Mouse (Mus musculus): ENCODE measurements around the gene Rgsl1. TPM values are rescaled to one million over a fixed set of nuclear protein-coding genes. Genes with fewer than 3 reads are reported as not detected.
A peak's percentile ranks its signal among the peaks of the same experiment; 100 is the strongest.

The Rgsl1 gene
- polyA plus RNA-seq, 1 experiment from 2014 or later, result 0.08 TPM

DNA sequence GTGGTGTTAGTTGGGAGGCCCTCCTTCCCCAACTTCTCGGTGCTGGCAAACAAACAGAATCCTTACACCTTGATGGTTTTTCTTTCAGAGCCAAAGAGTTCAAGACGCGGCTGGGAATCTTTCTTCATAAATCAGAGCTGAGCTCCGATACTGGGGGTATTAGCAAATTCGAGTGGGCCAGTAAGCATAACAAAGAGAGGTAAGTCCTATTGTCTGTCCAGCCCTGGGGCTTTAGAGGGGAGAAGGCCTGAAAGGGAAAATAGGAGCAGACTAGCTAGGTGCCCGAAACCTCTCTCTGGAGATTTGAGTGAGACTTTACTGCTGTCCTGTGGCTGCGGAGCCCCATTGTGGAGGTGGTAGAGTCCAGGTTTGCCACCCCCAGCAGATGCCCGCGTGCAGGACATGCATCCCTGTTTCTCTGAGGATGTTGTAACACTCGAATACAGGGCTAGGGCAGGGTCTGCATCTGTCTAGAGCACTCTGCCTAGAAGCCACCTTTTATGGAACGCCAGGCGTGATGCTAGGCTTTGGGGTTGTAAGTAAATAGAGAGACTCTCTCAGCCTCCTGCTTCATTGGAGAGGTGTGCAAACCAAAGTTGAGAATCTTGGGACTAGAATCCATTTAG is 103.1 kb downstream of the Rgsl1 start:
- Histone ChIP-seq H3K36me3 (ENCODE audit: control insufficient read depth, insufficient read depth, low read length) (no peaks in the 10 kb centered on the region), H3K4me1 (replicated peaks; ENCODE audit: control insufficient read depth, insufficient read depth, low read length) (peaks cover 5% of the 10 kb centered on the region; the same call in 1 of the 2 replicates), H3K9ac (ENCODE audit: low read length) (0 out of 2 replicates have a peak overlapping the region, but pooled peaks have one; percentile 30), H3K4me2 (ENCODE audit: low read length) (peak overlapping the region; percentile 68), H3K9me3 (ENCODE audit: control insufficient read depth, low read length) (no peaks in the 10 kb centered on the region), H3K27ac (ENCODE audit: low read depth) (no peak overlapping the region), H3K27me3 (replicated peaks; ENCODE audit: control insufficient read depth, insufficient read depth, low read length) (peaks cover 47% of the 10 kb centered on the region), H3K4me3 (ENCODE audit: low read depth, low read length) (peak overlapping the region; percentile 40)
- ATAC-seq (replicated peaks; ENCODE audit: low FRiP score, low TSS enrichment, low read depth), result no peak
- no peak for DNase-seq (ENCODE audit: low spot score)
- WGBS, result 40% methylated on average over 12 of the region's 12 CpGs

- Histone ChIP-seq H3K9ac (ENCODE audit: low read length) (0 out of 2 replicates have a peak within 1 kb of the TSS, but pooled peaks have one; percentile 30), H3K27me3 (replicated peaks; ENCODE audit: control insufficient read depth, insufficient read depth, low read length) (peaks cover 48% of the 10 kb centered on the region), H3K4me3 (ENCODE audit: low read depth, low read length) (peak within 1 kb of the TSS; percentile 40), H3K27ac (ENCODE audit: low read depth) (no peak within 1 kb of the TSS), H3K9me3 (ENCODE audit: control insufficient read depth, low read length) (no peaks in the 10 kb centered on the region), H3K36me3 (ENCODE audit: control insufficient read depth, insufficient read depth, low read length) (no peaks in the 10 kb centered on the region), H3K4me1 (replicated peaks; ENCODE audit: control insufficient read depth, insufficient read depth, low read length) (peaks cover 5% of the 10 kb centered on the region; the same call in 1 of the 2 replicates), H3K4me2 (ENCODE audit: low read length) (peak within 1 kb of the TSS; percentile 68)
- ATAC-seq (replicated peaks; ENCODE audit: low FRiP score, low TSS enrichment, low read depth), result peak; percentile 76
- 2% methylated on average over 28 of the region's 28 CpGs for WGBS
- DNase-seq (ENCODE audit: low spot score), result peak; percentile 74
These were observed 103.8 kb downstream of the Rgsl1 start, which contains the start of gene Rgs16 for GRCm38 (mm10) chr1:153740145-153740544. Gene Rgs16, plus strand, starts transcription at chr1:153740349.

DNA sequence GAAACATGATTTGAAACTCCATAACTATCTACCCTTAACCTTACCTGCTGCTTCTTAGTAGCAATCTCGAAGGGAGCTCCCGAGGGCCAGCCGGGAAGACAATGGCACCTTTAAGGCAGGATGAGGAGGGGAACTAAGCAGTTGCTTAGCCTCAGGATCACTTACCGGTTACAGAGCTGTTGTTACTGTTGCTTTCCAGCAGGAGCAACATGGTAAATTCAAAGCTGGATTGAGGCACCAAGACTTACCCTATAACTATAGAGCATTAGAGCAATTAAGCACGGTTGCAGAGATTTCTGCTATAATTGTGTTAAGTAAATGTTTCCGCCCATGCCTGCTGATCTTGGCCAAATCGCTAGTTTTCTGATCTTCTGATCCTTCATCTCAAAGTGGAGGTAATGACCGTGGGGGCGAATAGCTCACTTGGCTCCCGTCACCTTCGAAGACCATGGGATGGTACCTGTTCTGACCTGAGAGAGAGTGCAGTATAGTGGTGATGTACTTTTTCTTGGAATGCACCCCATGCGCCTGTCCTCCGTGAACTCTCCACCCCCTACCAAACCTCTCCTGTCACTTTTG is 104.4 kb downstream of the Rgsl1 start:
- Histone ChIP-seq H3K4me2 (ENCODE audit: low read length) (peak overlapping the region; percentile 68), H3K27me3 (replicated peaks; ENCODE audit: control insufficient read depth, insufficient read depth, low read length) (peaks cover 54% of the 10 kb centered on the region), H3K9ac (ENCODE audit: low read length) (no peak overlapping the region), H3K9me3 (ENCODE audit: control insufficient read depth, low read length) (no peaks in the 10 kb centered on the region), H3K36me3 (ENCODE audit: control insufficient read depth, insufficient read depth, low read length) (no peaks in the 10 kb centered on the region), H3K4me1 (replicated peaks; ENCODE audit: control insufficient read depth, insufficient read depth, low read length) (peaks cover 5% of the 10 kb centered on the region; the same call in 1 of the 2 replicates), H3K27ac (ENCODE audit: low read depth) (no peak overlapping the region), H3K4me3 (ENCODE audit: low read depth, low read length) (peak overlapping the region; percentile 40)
- DNase-seq (ENCODE audit: low spot score), result no peak
- WGBS, result 17% methylated on average over 13 of the region's 13 CpGs
- no peak for ATAC-seq (replicated peaks; ENCODE audit: low FRiP score, low TSS enrichment, low read depth)

GRCm38 (mm10) chr1:153737101-153738085 is 106.5 kb downstream of the Rgsl1 start:
- Histone ChIP-seq H3K36me3 (ENCODE audit: control insufficient read depth, insufficient read depth, low read length) (no peaks in the 10 kb centered on the region), H3K4me3 (ENCODE audit: low read depth, low read length) (no peak overlapping the region), H3K27me3 (replicated peaks; ENCODE audit: control insufficient read depth, insufficient read depth, low read length) (peaks cover 58% of the 10 kb centered on the region), H3K4me2 (ENCODE audit: low read length) (no peak overlapping the region), H3K27ac (ENCODE audit: low read depth) (no peak overlapping the region), H3K9ac (ENCODE audit: low read length) (no peak overlapping the region), H3K4me1 (replicated peaks; ENCODE audit: control insufficient read depth, insufficient read depth, low read length) (peaks cover 5% of the 10 kb centered on the region; the same call in 1 of the 2 replicates), H3K9me3 (ENCODE audit: control insufficient read depth, low read length) (no peaks in the 10 kb centered on the region)
- DNase-seq (ENCODE audit: low spot score) (no peak), ATAC-seq (replicated peaks; ENCODE audit: low FRiP score, low TSS enrichment, low read depth) (no peak)
- WGBS, result 57% methylated on average over 9 of the region's 9 CpGs

GRCm38 (mm10) chr1:153736096-153736495 is 107.8 kb downstream of the Rgsl1 start:
- no peak overlapping the region for H3K27ac ChIP-seq (ENCODE audit: low read depth)
- no peak overlapping the region for H3K4me3 ChIP-seq (ENCODE audit: low read depth, low read length)
- H3K36me3 ChIP-seq (ENCODE audit: control insufficient read depth, insufficient read depth, low read length), result no peaks in the 10 kb centered on the region
- 64% methylated on average over 6 of the region's 6 CpGs for WGBS
- H3K4me2 ChIP-seq (ENCODE audit: low read length), result no peak overlapping the region
- peaks cover 5% of the 10 kb centered on the region; the same call in 1 of the 2 replicates for H3K4me1 ChIP-seq (replicated peaks; ENCODE audit: control insufficient read depth, insufficient read depth, low read length)
- ATAC-seq (replicated peaks; ENCODE audit: low FRiP score, low TSS enrichment, low read depth) (no peak), DNase-seq (ENCODE audit: low spot score) (no peak)
- H3K27me3 ChIP-seq (replicated peaks; ENCODE audit: control insufficient read depth, insufficient read depth, low read length), result peaks cover 49% of the 10 kb centered on the region
- H3K9me3 ChIP-seq (ENCODE audit: control insufficient read depth, low read length), result no peaks in the 10 kb centered on the region
- no peak overlapping the region for H3K9ac ChIP-seq (ENCODE audit: low read length)

DNA sequence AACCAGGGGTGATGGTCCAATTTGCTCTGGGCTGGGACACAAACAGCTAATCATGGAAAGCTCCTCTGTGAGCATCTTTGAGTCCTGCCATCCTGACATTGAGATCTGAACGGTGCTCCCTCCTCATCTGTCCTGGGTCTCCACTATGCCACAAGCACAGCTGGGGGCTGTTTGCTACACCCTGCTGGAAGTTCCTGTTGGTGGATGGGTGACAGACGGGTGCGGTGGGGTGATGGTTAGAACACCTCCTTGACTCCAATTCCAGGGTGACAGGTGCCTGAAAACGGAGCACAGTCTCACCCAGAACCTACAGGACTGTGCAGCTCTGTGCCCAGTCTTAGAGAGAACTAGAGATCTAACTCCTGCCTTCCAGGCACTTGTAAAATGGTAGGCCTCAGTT is 109.1 kb downstream of the Rgsl1 start:
- H3K9me3 ChIP-seq (ENCODE audit: control insufficient read depth, low read length), result no peaks in the 10 kb centered on the region
- H3K27me3 ChIP-seq (replicated peaks; ENCODE audit: control insufficient read depth, insufficient read depth, low read length), result peaks cover 38% of the 10 kb centered on the region
- no peak for ATAC-seq (replicated peaks; ENCODE audit: low FRiP score, low TSS enrichment, low read depth)
- no peaks in the 10 kb centered on the region for H3K36me3 ChIP-seq (ENCODE audit: control insufficient read depth, insufficient read depth, low read length)
- no peak for DNase-seq (ENCODE audit: low spot score)
- WGBS, result 70% methylated on average over 4 of the region's 4 CpGs
- no peaks in the 10 kb centered on the region for H3K4me1 ChIP-seq (replicated peaks; ENCODE audit: control insufficient read depth, insufficient read depth, low read length)
- no peak overlapping the region for H3K9ac ChIP-seq (ENCODE audit: low read length)
- H3K27ac ChIP-seq (ENCODE audit: low read depth), result no peak overlapping the region
- no peak overlapping the region for H3K4me2 ChIP-seq (ENCODE audit: low read length)
- no peak overlapping the region for H3K4me3 ChIP-seq (ENCODE audit: low read depth, low read length)

- Histone ChIP-seq H3K4me1 (replicated peaks; ENCODE audit: control insufficient read depth, insufficient read depth, low read length) (no peaks in the 10 kb centered on the region), H3K27me3 (replicated peaks; ENCODE audit: control insufficient read depth, insufficient read depth, low read length) (peaks cover 23% of the 10 kb centered on the region), H3K4me2 (ENCODE audit: low read length) (no peak overlapping the region), H3K9me3 (ENCODE audit: control insufficient read depth, low read length) (no peaks in the 10 kb centered on the region), H3K4me3 (ENCODE audit: low read depth, low read length) (no peak overlapping the region), H3K27ac (ENCODE audit: low read depth) (no peak overlapping the region), H3K9ac (ENCODE audit: low read length) (no peak overlapping the region), H3K36me3 (ENCODE audit: control insufficient read depth, insufficient read depth, low read length) (no peaks in the 10 kb centered on the region)
- 50% methylated on average over 9 of the region's 9 CpGs for WGBS
- ATAC-seq (replicated peaks; ENCODE audit: low FRiP score, low TSS enrichment, low read depth) (no peak), DNase-seq (ENCODE audit: low spot score) (no peak)
These were observed 110.8 kb downstream of the Rgsl1 start for GRCm38 (mm10) chr1:153733181-153733580.

GRCm38 (mm10) chr1:153730671-153731070 is 113.3 kb downstream of the Rgsl1 start:
- H3K9me3 ChIP-seq (ENCODE audit: control insufficient read depth, low read length), result no peaks in the 10 kb centered on the region
- no peak overlapping the region for H3K9ac ChIP-seq (ENCODE audit: low read length)
- WGBS, result 51% methylated on average over 3 of the region's 3 CpGs
- H3K36me3 ChIP-seq (ENCODE audit: control insufficient read depth, insufficient read depth, low read length), result no peaks in the 10 kb centered on the region
- DNase-seq (ENCODE audit: low spot score), result no peak
- no peaks in the 10 kb centered on the region for H3K4me1 ChIP-seq (replicated peaks; ENCODE audit: control insufficient read depth, insufficient read depth, low read length)
- no peak overlapping the region for H3K4me2 ChIP-seq (ENCODE audit: low read length)
- H3K27ac ChIP-seq (ENCODE audit: low read depth), result no peak overlapping the region
- ATAC-seq (replicated peaks; ENCODE audit: low FRiP score, low TSS enrichment, low read depth), result no peak
- peaks cover 11% of the 10 kb centered on the region for H3K27me3 ChIP-seq (replicated peaks; ENCODE audit: control insufficient read depth, insufficient read depth, low read length)
- no peak overlapping the region for H3K4me3 ChIP-seq (ENCODE audit: low read depth, low read length)
